Mouse (Mus musculus) erythroblast, embryonic 14.5 days (primary cell): ENCODE data around the gene Srebf2. TPM values are rescaled to one million over a fixed set of nuclear protein-coding genes. Genes with fewer than 3 reads are reported as not detected.

ENCODE experiments used
- H3K27me3 ChIP-seq: 2 replicates; pipeline ENCODE4 v1.6.1; 2012; ENCODE audit warnings: inconsistent platforms; ENCODE audit not compliant: control insufficient read depth
- H3K36me3 ChIP-seq: 2 replicates; pipeline ENCODE4 v1.6.1; 2012; ENCODE audit warnings: mild to moderate bottlenecking, inconsistent platforms; ENCODE audit not compliant: control insufficient read depth
- H3K4me1 ChIP-seq: 2 replicates; pipeline ENCODE4 v1.6.1; 2012; ENCODE audit warnings: inconsistent platforms; ENCODE audit not compliant: control insufficient read depth
- H3K4me3 ChIP-seq: replicated peaks from 2 replicates; pipeline ENCODE3; 2012; ENCODE audit warnings: moderate library complexity, mild to moderate bottlenecking, inconsistent platforms
- H3K9me3 ChIP-seq: 2 replicates; pipeline ENCODE4 v1.6.1; 2012; ENCODE audit warnings: low read length, inconsistent platforms, mixed read lengths; ENCODE audit not compliant: control insufficient read depth
- GATA1 ChIP-seq: IDR thresholded peaks from 2 replicates; pipeline ENCODE4 v1.6.1; 2012; ENCODE audit warnings: low read length, inconsistent platforms, mixed read lengths
- TAL1 ChIP-seq: IDR thresholded peaks from 3 replicates; pipeline ENCODE4 v1.6.1; 2012; ENCODE audit warnings: low read length, inconsistent platforms, mixed read lengths
- polyA plus RNA-seq: library from polyadenylated mRNA; stranded (reverse); fragments of >175 nt; gene quantifications from 2 replicates; pipeline ENCODE4 v1.2.3, GENCODE M21; 2012

The Srebf2 gene
- polyA plus RNA-seq, 1 experiment = 17.0 TPM

DNA sequence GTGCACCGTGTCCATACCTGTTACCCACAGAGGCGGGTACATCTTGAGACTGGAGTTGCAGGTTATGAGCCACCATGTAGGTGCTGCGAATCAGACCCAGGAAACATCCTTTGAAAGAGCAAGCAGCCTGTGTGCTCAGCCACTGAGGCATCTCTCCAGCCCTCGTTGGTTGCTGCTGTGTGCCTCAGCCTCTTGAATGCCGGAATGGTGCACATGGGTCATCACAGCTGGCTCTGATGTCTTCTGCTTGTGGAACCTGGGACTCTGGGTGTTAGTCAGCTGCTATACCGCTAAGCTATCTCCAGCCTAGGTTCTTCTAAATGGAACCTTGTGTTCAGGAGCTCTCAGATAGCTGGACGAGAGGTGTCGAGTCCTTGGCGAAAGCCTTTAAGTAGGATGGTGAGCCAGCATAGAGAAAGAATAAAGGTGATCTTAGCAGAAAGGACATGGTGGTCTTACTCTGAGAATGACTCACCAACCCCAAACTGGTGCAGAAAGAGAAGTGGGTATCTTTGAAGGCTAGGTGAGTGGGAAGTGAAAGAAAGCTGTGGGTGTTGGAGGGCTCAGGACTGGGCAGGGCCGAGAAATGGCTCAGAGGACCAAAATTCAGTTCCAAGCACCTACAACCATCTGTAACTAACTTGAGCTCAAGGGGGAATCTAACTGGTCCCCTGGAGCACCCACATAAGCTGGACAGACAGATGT lies 16.5 kb downstream of the Srebf2 start:
- TF ChIP-seq TAL1 (no peak), GATA1 (no peak)
- Histone ChIP-seq H3K4me3 (no peak overlapping the region), H3K4me1 (peaks cover 87% of the 10 kb centered on the region), H3K9me3 (no peaks in the 10 kb centered on the region), H3K36me3 (peaks cover 40% of the 10 kb centered on the region), H3K27me3 (no peaks in the 10 kb centered on the region)

DNA sequence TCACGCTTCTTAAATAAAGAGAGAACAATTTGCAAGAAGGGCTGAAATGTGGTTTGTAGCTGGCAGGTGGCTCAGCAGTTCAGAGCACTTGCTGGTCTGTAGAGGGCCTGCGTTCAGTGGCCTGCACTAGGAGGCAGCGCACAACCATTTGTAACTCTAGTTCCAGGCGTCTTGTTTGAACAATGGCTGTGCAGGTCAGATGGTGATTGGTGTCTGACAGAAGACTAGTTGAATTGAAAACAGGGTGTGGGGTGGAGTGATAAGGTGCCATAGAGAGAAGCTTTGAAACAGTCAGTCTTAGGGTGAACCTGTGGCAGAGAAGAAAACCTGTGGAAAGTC lies 17.0 kb downstream of the Srebf2 start:
- H3K4me3 ChIP-seq = peak overlapping the region; percentile 15
- TF ChIP-seq GATA1 (no peak), TAL1 (no peak)
- H3K27me3 ChIP-seq = no peaks in the 10 kb centered on the region
- H3K4me1 ChIP-seq = peaks cover 87% of the 10 kb centered on the region
- H3K9me3 ChIP-seq = no peaks in the 10 kb centered on the region
- peaks cover 41% of the 10 kb centered on the region for H3K36me3 ChIP-seq

- H3K27me3 ChIP-seq = no peaks in the 10 kb centered on the region
- peaks cover 41% of the 10 kb centered on the region for H3K36me3 ChIP-seq
- no peaks in the 10 kb centered on the region for H3K9me3 ChIP-seq
- H3K4me1 ChIP-seq = peaks cover 86% of the 10 kb centered on the region
- TF ChIP-seq TAL1 = no peak
- peak; percentile 16; the same call in 1 of the 2 replicates for TF ChIP-seq GATA1
- peak overlapping the region; percentile 31 for H3K4me3 ChIP-seq
These were observed 17.5 kb downstream of the Srebf2 start for GRCm38 (mm10) chr15:82164496-82164895.

GRCm38 (mm10) chr15:82165332-82166239 lies 18.6 kb downstream of the Srebf2 start:
- TF ChIP-seq TAL1 (no peak), GATA1 (no peak)
- Histone ChIP-seq H3K36me3 (peaks cover 46% of the 10 kb centered on the region), H3K4me3 (peak overlapping the region; percentile 47), H3K27me3 (no peaks in the 10 kb centered on the region), H3K4me1 (peaks cover 81% of the 10 kb centered on the region), H3K9me3 (no peaks in the 10 kb centered on the region)

- Histone ChIP-seq H3K27me3 (no peaks in the 10 kb centered on the region), H3K4me1 (peaks cover 72% of the 10 kb centered on the region), H3K4me3 (peak overlapping the region; percentile 47), H3K36me3 (peaks cover 50% of the 10 kb centered on the region), H3K9me3 (no peaks in the 10 kb centered on the region)
- no peak for TF ChIP-seq GATA1
- TF ChIP-seq TAL1 = no peak
These were observed 19.5 kb downstream of the Srebf2 start for GRCm38 (mm10) chr15:82166240-82167100.

DNA sequence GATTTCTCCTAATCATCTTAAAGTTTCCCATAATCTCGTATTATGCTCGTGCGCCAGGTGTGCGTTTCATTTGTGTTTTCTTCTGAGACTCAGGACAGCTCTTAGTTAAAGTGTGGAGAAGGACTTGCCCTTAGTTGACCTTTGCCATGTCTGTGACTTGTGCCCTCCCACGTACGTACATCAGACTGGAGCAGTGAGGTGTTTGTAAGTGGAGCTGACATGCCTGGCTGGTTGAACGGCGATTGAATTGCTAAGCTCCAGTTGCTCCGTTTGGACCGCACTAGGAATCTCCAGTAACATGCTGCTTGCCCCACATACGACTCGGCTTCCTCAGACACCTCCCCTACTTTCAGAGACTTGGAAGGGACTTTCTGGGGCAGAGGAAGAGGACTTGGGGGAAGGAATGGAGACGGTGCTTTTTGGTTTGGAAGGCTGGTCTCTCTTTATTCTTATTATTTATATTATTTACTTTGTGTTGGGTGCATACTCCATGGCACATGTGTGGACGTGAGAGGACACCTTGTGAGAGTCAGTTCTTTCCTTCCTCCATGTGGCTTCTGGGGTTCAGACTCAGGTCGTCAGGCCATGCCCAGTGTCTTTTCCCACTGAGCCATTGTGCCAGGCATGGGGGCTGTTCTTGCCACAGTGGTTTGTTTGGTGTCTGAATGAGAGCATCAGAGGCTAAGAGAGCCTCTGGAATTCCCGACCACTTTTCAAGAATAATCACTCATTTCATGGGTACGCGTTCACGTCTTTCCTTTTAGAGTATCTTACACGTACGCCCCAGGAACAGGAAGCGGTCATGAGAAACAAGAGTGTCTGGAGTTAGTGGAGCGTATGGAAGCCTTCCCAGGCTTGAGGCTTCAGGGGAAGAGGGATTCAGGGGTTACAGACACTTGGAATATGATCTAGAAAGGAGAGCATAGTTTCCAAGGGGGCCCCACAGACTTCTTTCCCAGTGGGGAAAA lies 20.5 kb downstream of the Srebf2 start:
- Histone ChIP-seq H3K4me3 (no peak overlapping the region), H3K36me3 (peaks cover 56% of the 10 kb centered on the region), H3K27me3 (no peaks in the 10 kb centered on the region), H3K4me1 (peaks cover 63% of the 10 kb centered on the region), H3K9me3 (no peaks in the 10 kb centered on the region)
- TF ChIP-seq GATA1 (no peak), TAL1 (no peak)

GRCm38 (mm10) chr15:82169671-82170070 lies 22.7 kb downstream of the Srebf2 start:
- TF ChIP-seq GATA1 (no peak), TAL1 (no peak)
- H3K4me3 ChIP-seq = no peak overlapping the region
- H3K9me3 ChIP-seq = no peaks in the 10 kb centered on the region
- peaks cover 73% of the 10 kb centered on the region for H3K36me3 ChIP-seq
- peaks cover 43% of the 10 kb centered on the region for H3K4me1 ChIP-seq
- H3K27me3 ChIP-seq = no peaks in the 10 kb centered on the region
